Mouse (Mus musculus): ENCODE measurements at regions not wholly inside any gene's neighbourhood (a gene's known extent, or its start where the extent isn't known, plus 50 kb on each side); places are given as distances from the start of the nearest gene placed in this dataset.

DNA sequence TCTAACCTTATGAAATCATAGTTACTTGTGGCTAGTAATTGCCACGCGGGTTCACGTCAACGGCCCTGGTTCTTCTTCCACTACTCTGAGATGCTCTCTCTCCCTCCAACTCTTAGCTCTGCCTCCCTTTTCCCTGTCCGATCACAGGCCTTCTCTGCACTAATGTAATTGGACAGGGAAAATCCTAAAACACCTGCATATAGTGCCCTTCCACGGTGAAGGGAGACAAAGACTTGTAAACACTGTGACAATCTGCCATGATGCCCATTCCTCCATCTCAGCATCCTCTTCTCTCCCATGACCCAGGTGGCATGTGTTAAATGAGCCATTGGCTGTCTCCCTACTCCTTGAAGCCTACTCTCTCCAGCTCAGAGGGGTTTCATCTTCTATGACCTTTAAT, 74.9 kb downstream of the Vcpkmt start:
- no peaks in the 10 kb centered on the region for H3K36me3 ChIP-seq (ENCODE audit: control insufficient read depth, insufficient read depth)
- WGBS, result 92% methylated on average over 6 of the region's 6 CpGs
- no peak overlapping the region for H3K4me3 ChIP-seq (replicated peaks; ENCODE audit: low read length)
- no peaks in the 10 kb centered on the region for H3K4me1 ChIP-seq (replicated peaks; ENCODE audit: control insufficient read depth, insufficient read depth, low read length)
- H3K9ac ChIP-seq (replicated peaks; ENCODE audit: low read depth, low read length), result no peak overlapping the region
- H3K27ac ChIP-seq (ENCODE audit: low read length), result no peak overlapping the region
- H3K9me3 ChIP-seq (ENCODE audit: control insufficient read depth, low read length), result no peaks in the 10 kb centered on the region
- H3K27me3 ChIP-seq (replicated peaks; ENCODE audit: control insufficient read depth, insufficient read depth, low read length), result no peaks in the 10 kb centered on the region
- H3K4me2 ChIP-seq (ENCODE audit: low read length), result no peak overlapping the region
- ATAC-seq, result no peak

DNA sequence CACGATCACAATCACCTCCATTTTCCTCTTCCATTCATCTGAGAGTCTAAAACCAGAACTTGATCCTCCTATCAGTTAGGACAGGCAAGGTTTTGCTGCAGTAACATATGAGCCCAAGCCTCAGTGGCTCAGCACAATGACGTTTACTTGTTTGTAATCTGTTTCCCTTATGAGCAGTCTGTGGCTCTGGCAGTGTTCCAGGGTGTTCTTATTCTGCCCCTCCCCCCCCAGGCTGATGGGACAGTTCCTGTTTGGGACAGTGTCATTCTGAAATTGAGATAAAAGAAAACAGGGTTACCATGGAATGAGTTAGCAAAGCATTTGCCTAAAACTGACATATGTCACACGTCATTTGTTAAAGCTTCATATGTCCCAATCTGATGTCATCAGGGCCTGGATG, 75.5 kb downstream of the Vcpkmt start:
- Histone ChIP-seq H3K27me3 (replicated peaks; ENCODE audit: control insufficient read depth, insufficient read depth, low read length) (no peaks in the 10 kb centered on the region), H3K4me1 (replicated peaks; ENCODE audit: control insufficient read depth, insufficient read depth, low read length) (peaks cover 5% of the 10 kb centered on the region), H3K4me2 (ENCODE audit: low read length) (no peak overlapping the region), H3K9ac (replicated peaks; ENCODE audit: low read depth, low read length) (no peak overlapping the region), H3K9me3 (ENCODE audit: control insufficient read depth, low read length) (no peaks in the 10 kb centered on the region), H3K4me3 (replicated peaks; ENCODE audit: low read length) (no peak overlapping the region), H3K27ac (ENCODE audit: low read length) (no peak overlapping the region), H3K36me3 (ENCODE audit: control insufficient read depth, insufficient read depth) (no peaks in the 10 kb centered on the region)
- WGBS, result 62% methylated on average over 3 of the region's 3 CpGs
- ATAC-seq, result no peak

DNA sequence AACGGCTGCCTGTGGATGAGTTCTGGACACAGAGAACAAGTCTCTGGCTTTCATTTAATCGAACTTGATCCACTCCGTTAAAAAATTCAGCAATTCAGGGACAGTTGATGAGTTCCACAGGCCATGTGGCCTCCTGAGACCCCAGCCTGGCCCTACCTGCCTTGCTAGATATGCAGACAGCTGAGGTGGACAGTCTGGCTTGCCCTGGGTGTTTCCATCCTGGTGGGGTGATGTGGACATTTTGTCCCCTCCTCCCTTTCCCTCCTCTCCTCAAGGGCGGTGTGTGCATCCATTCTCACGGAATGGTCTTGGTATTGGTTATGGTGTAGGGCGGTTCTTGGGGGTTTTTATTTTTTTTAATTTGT, 80.1 kb downstream of the Vcpkmt start:
- H3K27ac ChIP-seq (ENCODE audit: low read length), result peak overlapping the region; percentile 87
- H3K4me2 ChIP-seq (ENCODE audit: low read length), result no peak overlapping the region
- WGBS, result 87% methylated on average over 6 of the region's 6 CpGs
- H3K4me1 ChIP-seq (replicated peaks; ENCODE audit: control insufficient read depth, insufficient read depth, low read length), result peaks cover 21% of the 10 kb centered on the region
- H3K9me3 ChIP-seq (ENCODE audit: control insufficient read depth, low read length), result no peaks in the 10 kb centered on the region
- no peaks in the 10 kb centered on the region for H3K36me3 ChIP-seq (ENCODE audit: control insufficient read depth, insufficient read depth)
- H3K27me3 ChIP-seq (replicated peaks; ENCODE audit: control insufficient read depth, insufficient read depth, low read length), result no peaks in the 10 kb centered on the region
- H3K9ac ChIP-seq (replicated peaks; ENCODE audit: low read depth, low read length), result peak overlapping the region; percentile 40
- no peak overlapping the region for H3K4me3 ChIP-seq (replicated peaks; ENCODE audit: low read length)
- ATAC-seq, result no peak

DNA sequence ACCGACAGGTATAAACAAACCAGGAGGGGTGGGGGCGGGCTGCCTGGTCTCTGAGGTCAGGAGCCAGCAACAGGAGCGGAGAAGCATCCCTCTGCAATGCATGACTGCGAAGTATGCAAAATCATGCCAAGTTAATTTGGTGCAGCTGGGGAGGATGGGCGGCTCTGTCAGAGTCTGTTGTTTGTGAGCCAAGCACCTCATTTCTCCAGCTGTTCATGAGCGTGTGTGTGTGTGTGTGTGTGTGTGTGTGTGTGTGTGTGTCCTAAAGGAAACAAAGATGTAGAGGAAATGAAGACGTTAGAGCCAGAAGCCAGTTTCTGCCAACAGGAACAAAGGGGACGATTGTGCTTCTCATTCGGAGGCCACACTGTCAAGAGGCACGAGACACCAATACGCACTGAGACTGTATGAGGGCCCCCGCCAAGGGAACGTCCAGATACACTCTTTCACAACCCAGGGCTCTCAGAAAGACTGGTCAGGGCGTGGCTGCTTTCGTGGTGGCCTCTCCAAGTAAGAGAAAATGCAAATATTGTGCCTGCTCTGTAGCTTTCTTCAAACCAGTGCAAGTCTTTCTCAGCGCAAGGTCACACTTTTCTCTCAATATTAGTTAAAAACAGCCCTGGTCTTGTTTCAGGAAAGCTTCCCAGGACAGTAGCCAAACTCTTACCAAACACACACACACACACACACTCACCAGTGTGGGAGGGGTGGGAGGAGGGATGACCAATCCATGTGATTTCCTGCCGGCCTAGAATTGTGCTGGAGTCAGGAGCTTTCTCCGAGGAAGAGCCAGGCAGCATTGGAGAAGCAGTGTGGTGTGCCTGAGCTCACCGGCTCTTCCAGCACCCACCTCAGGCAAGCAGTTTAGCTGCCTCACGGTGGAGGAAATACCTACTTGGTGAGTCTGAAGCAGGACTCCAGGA, 80.8 kb downstream of the Vcpkmt start:
- Histone ChIP-seq H3K27me3 (replicated peaks; ENCODE audit: control insufficient read depth, insufficient read depth, low read length) (no peaks in the 10 kb centered on the region), H3K9me3 (ENCODE audit: control insufficient read depth, low read length) (no peaks in the 10 kb centered on the region), H3K27ac (ENCODE audit: low read length) (peak overlapping the region; percentile 87), H3K4me1 (replicated peaks; ENCODE audit: control insufficient read depth, insufficient read depth, low read length) (peaks cover 23% of the 10 kb centered on the region), H3K4me3 (replicated peaks; ENCODE audit: low read length) (no peak overlapping the region), H3K4me2 (ENCODE audit: low read length) (peak overlapping the region; percentile 26; the same call in 1 of the 2 replicates), H3K36me3 (ENCODE audit: control insufficient read depth, insufficient read depth) (no peaks in the 10 kb centered on the region), H3K9ac (replicated peaks; ENCODE audit: low read depth, low read length) (peak overlapping the region; percentile 40)
- 22% methylated on average over 20 of the region's 20 CpGs for WGBS
- ATAC-seq, result peak; percentile 83

DNA sequence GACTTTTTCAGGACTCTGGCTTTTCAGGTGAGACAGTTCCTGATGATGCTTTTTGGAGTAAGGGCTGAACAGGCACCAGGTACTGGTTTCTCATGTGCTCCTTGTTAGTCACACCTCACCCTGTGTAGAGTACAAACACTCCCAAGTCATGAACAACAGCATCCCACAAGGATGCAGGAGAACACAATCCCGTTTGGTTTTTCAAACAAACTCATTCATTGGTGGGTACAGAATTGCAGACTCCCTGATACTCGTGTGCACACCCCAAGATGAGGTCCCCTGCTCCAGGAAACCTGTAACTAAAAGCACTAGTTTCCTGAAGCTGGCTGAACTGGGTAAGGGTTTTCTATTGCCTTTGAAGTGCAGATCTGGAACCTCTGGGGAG, 81.5 kb downstream of the Vcpkmt start:
- Histone ChIP-seq H3K9me3 (ENCODE audit: control insufficient read depth, low read length) (no peaks in the 10 kb centered on the region), H3K9ac (replicated peaks; ENCODE audit: low read depth, low read length) (no peak overlapping the region), H3K4me2 (ENCODE audit: low read length) (no peak overlapping the region), H3K36me3 (ENCODE audit: control insufficient read depth, insufficient read depth) (no peaks in the 10 kb centered on the region), H3K27me3 (replicated peaks; ENCODE audit: control insufficient read depth, insufficient read depth, low read length) (no peaks in the 10 kb centered on the region), H3K27ac (ENCODE audit: low read length) (peak overlapping the region; percentile 29; the same call in 1 of the 2 replicates), H3K4me3 (replicated peaks; ENCODE audit: low read length) (no peak overlapping the region), H3K4me1 (replicated peaks; ENCODE audit: control insufficient read depth, insufficient read depth, low read length) (peaks cover 23% of the 10 kb centered on the region)
- WGBS, result 38% methylated on average over 2 of the region's 2 CpGs
- no peak for ATAC-seq

DNA sequence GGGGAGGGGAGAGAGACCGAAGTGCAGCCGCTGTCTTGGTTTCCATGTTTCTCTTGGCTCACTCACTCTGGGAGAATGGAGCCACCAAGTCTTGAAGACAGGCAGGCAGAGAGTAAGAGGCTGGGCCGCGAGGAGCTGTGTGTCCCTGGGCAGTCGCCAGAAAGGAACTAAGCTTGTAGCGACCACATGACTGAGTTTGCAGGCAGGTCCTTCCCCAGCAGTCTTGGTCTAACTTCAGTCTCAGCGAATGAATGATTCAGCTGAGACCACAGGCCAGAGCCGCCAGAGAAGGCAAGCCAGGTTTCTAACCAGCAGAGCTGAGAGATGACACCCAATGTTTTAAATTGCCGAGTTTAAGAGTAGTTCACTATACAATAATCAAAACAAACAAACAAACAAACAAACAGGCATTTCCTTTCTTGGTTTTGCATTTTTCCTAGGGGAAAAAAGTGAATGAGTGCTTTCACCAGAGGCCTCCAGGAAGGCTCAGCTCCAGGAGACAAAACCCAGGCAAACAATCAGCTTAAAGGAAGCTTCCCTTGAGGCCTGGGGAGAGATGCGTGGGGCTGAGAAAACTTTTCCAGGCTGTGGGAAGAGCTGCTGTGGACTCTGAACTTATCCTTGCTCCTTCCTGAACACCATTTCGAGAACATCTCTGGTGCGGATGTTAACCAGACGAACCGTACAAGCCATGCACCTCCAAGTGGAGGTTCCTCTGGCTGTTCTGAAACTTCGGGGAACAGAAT, 82.1 kb downstream of the Vcpkmt start:
- WGBS, result 71% methylated on average over 15 of the region's 15 CpGs
- Histone ChIP-seq H3K4me3 (replicated peaks; ENCODE audit: low read length) (no peak overlapping the region), H3K4me2 (ENCODE audit: low read length) (no peak overlapping the region), H3K36me3 (ENCODE audit: control insufficient read depth, insufficient read depth) (no peaks in the 10 kb centered on the region), H3K27ac (ENCODE audit: low read length) (peak overlapping the region; percentile 29; the same call in 1 of the 2 replicates), H3K4me1 (replicated peaks; ENCODE audit: control insufficient read depth, insufficient read depth, low read length) (peaks cover 23% of the 10 kb centered on the region), H3K27me3 (replicated peaks; ENCODE audit: control insufficient read depth, insufficient read depth, low read length) (no peaks in the 10 kb centered on the region), H3K9ac (replicated peaks; ENCODE audit: low read depth, low read length) (no peak overlapping the region), H3K9me3 (ENCODE audit: control insufficient read depth, low read length) (no peaks in the 10 kb centered on the region)
- no peak for ATAC-seq

DNA sequence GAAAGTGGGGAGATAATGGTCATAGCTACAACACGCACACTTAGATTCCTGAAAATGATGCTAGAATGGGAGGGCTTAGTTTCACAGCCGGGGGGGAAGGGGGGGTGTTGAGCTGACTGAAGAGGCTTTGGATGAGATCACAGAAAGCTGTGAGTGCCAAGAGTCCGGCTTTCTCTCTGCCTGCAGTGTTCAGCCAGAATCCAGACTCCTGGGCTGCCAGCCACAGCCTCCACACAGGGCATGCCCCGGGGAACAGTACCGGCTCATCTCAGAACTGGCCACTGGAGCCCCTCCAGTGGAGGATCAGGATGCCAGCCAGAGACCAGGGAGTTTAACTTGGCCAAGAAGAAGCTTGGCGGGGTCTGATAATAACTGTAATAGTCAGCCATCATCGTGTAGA, 85.7 kb downstream of the Vcpkmt start:
- H3K4me3 ChIP-seq (replicated peaks; ENCODE audit: low read length), result no peak overlapping the region
- H3K36me3 ChIP-seq (ENCODE audit: control insufficient read depth, insufficient read depth), result no peaks in the 10 kb centered on the region
- WGBS, result 45% methylated on average over 7 of the region's 7 CpGs
- H3K27ac ChIP-seq (ENCODE audit: low read length), result no peak overlapping the region
- peak; percentile 82 for ATAC-seq
- peaks cover 24% of the 10 kb centered on the region for H3K4me1 ChIP-seq (replicated peaks; ENCODE audit: control insufficient read depth, insufficient read depth, low read length)
- no peaks in the 10 kb centered on the region for H3K27me3 ChIP-seq (replicated peaks; ENCODE audit: control insufficient read depth, insufficient read depth, low read length)
- no peak overlapping the region for H3K4me2 ChIP-seq (ENCODE audit: low read length)
- no peaks in the 10 kb centered on the region for H3K9me3 ChIP-seq (ENCODE audit: control insufficient read depth, low read length)
- H3K9ac ChIP-seq (replicated peaks; ENCODE audit: low read depth, low read length), result no peak overlapping the region

DNA sequence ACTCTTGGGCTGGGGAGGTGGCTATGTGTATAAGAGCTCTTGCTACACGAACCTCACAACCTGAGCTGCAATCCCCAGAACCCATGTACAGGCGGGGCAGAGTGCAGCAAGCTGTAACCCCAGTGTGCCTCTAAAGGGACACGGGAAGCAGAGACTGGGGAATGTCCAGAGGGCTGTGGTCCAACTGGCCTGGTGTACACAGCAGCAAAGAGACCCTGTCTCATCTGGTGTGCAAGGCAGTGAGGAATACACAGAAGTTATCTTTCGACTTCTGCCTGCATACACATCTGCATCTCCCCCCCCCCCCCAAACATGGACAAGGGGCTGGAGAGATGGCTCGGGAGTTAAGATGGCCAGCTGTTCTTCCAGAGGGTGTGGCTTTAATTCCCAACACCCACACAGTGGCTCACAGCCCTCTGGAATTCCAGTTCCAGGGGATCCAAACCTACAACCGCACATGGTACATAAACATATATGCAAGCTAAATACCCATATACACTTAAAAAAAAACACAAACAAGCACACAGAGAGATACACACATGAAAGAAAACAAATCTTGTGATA, 86.4 kb downstream of the Vcpkmt start:
- no peaks in the 10 kb centered on the region for H3K27me3 ChIP-seq (replicated peaks; ENCODE audit: control insufficient read depth, insufficient read depth, low read length)
- H3K4me3 ChIP-seq (replicated peaks; ENCODE audit: low read length), result no peak overlapping the region
- ATAC-seq, result no peak
- WGBS, result 86% methylated on average over 6 of the region's 6 CpGs
- no peaks in the 10 kb centered on the region for H3K9me3 ChIP-seq (ENCODE audit: control insufficient read depth, low read length)
- H3K9ac ChIP-seq (replicated peaks; ENCODE audit: low read depth, low read length), result no peak overlapping the region
- H3K4me1 ChIP-seq (replicated peaks; ENCODE audit: control insufficient read depth, insufficient read depth, low read length), result peaks cover 17% of the 10 kb centered on the region
- H3K27ac ChIP-seq (ENCODE audit: low read length), result no peak overlapping the region
- no peak overlapping the region for H3K4me2 ChIP-seq (ENCODE audit: low read length)
- no peaks in the 10 kb centered on the region for H3K36me3 ChIP-seq (ENCODE audit: control insufficient read depth, insufficient read depth)

DNA sequence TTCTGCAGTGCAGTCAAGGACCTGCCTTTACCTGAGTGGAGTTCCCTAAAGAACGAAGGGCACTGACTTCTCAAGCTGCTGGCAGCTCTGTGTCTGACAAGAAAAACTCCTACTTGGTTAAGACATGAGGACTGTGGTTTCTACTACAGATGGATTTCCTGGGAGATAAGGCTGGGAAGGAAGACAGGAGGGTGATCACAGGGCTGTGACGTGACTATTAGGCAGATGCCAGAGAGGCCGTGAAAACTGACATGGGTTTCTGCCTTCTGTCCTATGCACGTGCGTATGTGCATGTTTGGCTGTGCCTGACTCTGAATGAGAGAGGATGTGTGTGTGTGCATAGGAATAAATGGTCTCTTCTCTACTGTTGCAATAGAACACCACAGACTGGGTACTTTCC, 87.1 kb downstream of the Vcpkmt start:
- no peak overlapping the region for H3K27ac ChIP-seq (ENCODE audit: low read length)
- H3K4me1 ChIP-seq (replicated peaks; ENCODE audit: control insufficient read depth, insufficient read depth, low read length), result peaks cover 12% of the 10 kb centered on the region
- no peak for ATAC-seq
- no peak overlapping the region for H3K4me3 ChIP-seq (replicated peaks; ENCODE audit: low read length)
- no peak overlapping the region for H3K4me2 ChIP-seq (ENCODE audit: low read length)
- no peaks in the 10 kb centered on the region for H3K36me3 ChIP-seq (ENCODE audit: control insufficient read depth, insufficient read depth)
- no peaks in the 10 kb centered on the region for H3K27me3 ChIP-seq (replicated peaks; ENCODE audit: control insufficient read depth, insufficient read depth, low read length)
- H3K9ac ChIP-seq (replicated peaks; ENCODE audit: low read depth, low read length), result no peak overlapping the region
- H3K9me3 ChIP-seq (ENCODE audit: control insufficient read depth, low read length), result no peaks in the 10 kb centered on the region
- WGBS, result 79% methylated on average over 5 of the region's 5 CpGs
